Mouse (Mus musculus): ENCODE data around the gene Siva1. TPM values are rescaled to one million over a fixed set of nuclear protein-coding genes. Genes with fewer than 3 reads are reported as not detected.
A peak's percentile ranks its signal among the peaks of the same experiment; 100 is the strongest.

Siva1 gene
- polyA plus RNA-seq (2015; fragmentation: Nextera tagmentation; extraction: Ambion mirVana): 106 and 114 TPM in 2 replicates

GRCm38 (mm10) chr12:112644180-112644854, at the start of gene Siva1:
Siva1 (plus strand) TSS chr12:112644679.
- no peaks in the 10 kb centered on the region for H3K9me3 ChIP-seq (replicated peaks)
- peak within 1 kb of the TSS; percentile 97 for H3K4me2 ChIP-seq
- H3K36me3 ChIP-seq (replicated peaks): peaks cover 23% of the 10 kb centered on the region
- H3K9ac ChIP-seq: peak within 1 kb of the TSS; percentile 81
- H3K27ac ChIP-seq (replicated peaks): peak within 1 kb of the TSS; percentile 83
- WGBS (ENCODE audit: insufficient replicate concordance): under 1% methylated on average over 46 of the region's 46 CpGs
- H3K27me3 ChIP-seq: no peaks in the 10 kb centered on the region
- peak; percentile 95 for ATAC-seq (ENCODE audit: insufficient read depth)
- H3K4me3 ChIP-seq (replicated peaks): peak within 1 kb of the TSS; percentile 88
- H3K4me1 ChIP-seq (replicated peaks): peaks cover 46% of the 10 kb centered on the region

- Histone ChIP-seq H3K4me3 (replicated peaks) (no peak overlapping the region), H3K27ac (replicated peaks) (no peak overlapping the region), H3K9me3 (replicated peaks) (no peaks in the 10 kb centered on the region), H3K4me1 (replicated peaks) (peaks cover 75% of the 10 kb centered on the region), H3K27me3 (peaks cover 2% of the 10 kb centered on the region; the same call in 1 of the 2 replicates), H3K9ac (no peak overlapping the region), H3K36me3 (replicated peaks) (no peaks in the 10 kb centered on the region), H3K4me2 (no peak overlapping the region)
- 37% methylated on average over 4 of the region's 4 CpGs for WGBS (ENCODE audit: insufficient replicate concordance)
- ATAC-seq (ENCODE audit: insufficient read depth): no peak
These were observed 49.5 kb upstream of the Siva1 start for GRCm38 (mm10) chr12:112594989-112595388.

- Histone ChIP-seq H3K4me1 (replicated peaks) (peaks cover 74% of the 10 kb centered on the region), H3K4me2 (no peak overlapping the region), H3K9me3 (replicated peaks) (no peaks in the 10 kb centered on the region), H3K27me3 (no peaks in the 10 kb centered on the region), H3K27ac (replicated peaks) (no peak overlapping the region), H3K36me3 (replicated peaks) (no peaks in the 10 kb centered on the region), H3K4me3 (replicated peaks) (no peak overlapping the region), H3K9ac (no peak overlapping the region)
- ATAC-seq (ENCODE audit: insufficient read depth): no peak
- 67% methylated on average over 4 of the region's 4 CpGs for WGBS (ENCODE audit: insufficient replicate concordance)
These were observed 48.9 kb upstream of the Siva1 start for GRCm38 (mm10) chr12:112595626-112596025.

GRCm38 (mm10) chr12:112596454-112596853, 48.0 kb upstream of the Siva1 start:
- no peak overlapping the region for H3K27ac ChIP-seq (replicated peaks)
- peaks cover 70% of the 10 kb centered on the region for H3K4me1 ChIP-seq (replicated peaks)
- H3K36me3 ChIP-seq (replicated peaks): no peaks in the 10 kb centered on the region
- H3K4me3 ChIP-seq (replicated peaks): no peak overlapping the region
- no peaks in the 10 kb centered on the region for H3K27me3 ChIP-seq
- ATAC-seq (ENCODE audit: insufficient read depth): no peak
- H3K9me3 ChIP-seq (replicated peaks): no peaks in the 10 kb centered on the region
- H3K9ac ChIP-seq: no peak overlapping the region
- H3K4me2 ChIP-seq: no peak overlapping the region
- whole genome bisulfite sequencing (ENCODE audit: insufficient replicate concordance): 46% methylated on average over 9 of the region's 9 CpGs

- Histone ChIP-seq H3K27ac (replicated peaks) (no peak overlapping the region), H3K27me3 (no peaks in the 10 kb centered on the region), H3K4me1 (replicated peaks) (peaks cover 70% of the 10 kb centered on the region), H3K4me3 (replicated peaks) (no peak overlapping the region), H3K9ac (no peak overlapping the region), H3K4me2 (no peak overlapping the region), H3K9me3 (replicated peaks) (no peaks in the 10 kb centered on the region), H3K36me3 (replicated peaks) (no peaks in the 10 kb centered on the region)
- 63% methylated on average over 14 of the region's 14 CpGs for WGBS (ENCODE audit: insufficient replicate concordance)
- no peak for ATAC-seq (ENCODE audit: insufficient read depth)
These were observed 47.5 kb upstream of the Siva1 start for GRCm38 (mm10) chr12:112596891-112597500.

GRCm38 (mm10) chr12:112597618-112598017, 46.9 kb upstream of the Siva1 start:
- Histone ChIP-seq H3K4me2 (no peak overlapping the region), H3K9me3 (replicated peaks) (no peaks in the 10 kb centered on the region), H3K27ac (replicated peaks) (no peak overlapping the region), H3K4me3 (replicated peaks) (no peak overlapping the region), H3K36me3 (replicated peaks) (no peaks in the 10 kb centered on the region), H3K27me3 (no peaks in the 10 kb centered on the region), H3K4me1 (replicated peaks) (peaks cover 70% of the 10 kb centered on the region), H3K9ac (no peak overlapping the region)
- WGBS (ENCODE audit: insufficient replicate concordance): 75% methylated on average over 8 of the region's 8 CpGs
- ATAC-seq (ENCODE audit: insufficient read depth): no peak

- no peak overlapping the region for H3K4me2 ChIP-seq
- 6% methylated on average over 4 of the region's 4 CpGs for WGBS (ENCODE audit: insufficient replicate concordance)
- H3K4me3 ChIP-seq (replicated peaks): no peak overlapping the region
- ATAC-seq (ENCODE audit: insufficient read depth): peak; percentile 35
- no peaks in the 10 kb centered on the region for H3K27me3 ChIP-seq
- no peaks in the 10 kb centered on the region for H3K9me3 ChIP-seq (replicated peaks)
- H3K4me1 ChIP-seq (replicated peaks): peaks cover 55% of the 10 kb centered on the region
- no peak overlapping the region for H3K27ac ChIP-seq (replicated peaks)
- H3K9ac ChIP-seq: no peak overlapping the region
- 0 out of 2 replicates have a peak, but pooled peaks cover 11% of the 10 kb centered on the region for H3K36me3 ChIP-seq (replicated peaks)
These were observed 45.3 kb upstream of the Siva1 start for GRCm38 (mm10) chr12:112599198-112599597.

- 62% methylated on average over 30 of the region's 30 CpGs for WGBS (ENCODE audit: insufficient replicate concordance)
- no peak overlapping the region for H3K27ac ChIP-seq (replicated peaks)
- H3K36me3 ChIP-seq (replicated peaks): 0 out of 2 replicates have a peak, but pooled peaks cover 11% of the 10 kb centered on the region
- peaks cover 47% of the 10 kb centered on the region for H3K4me1 ChIP-seq (replicated peaks)
- no peaks in the 10 kb centered on the region for H3K9me3 ChIP-seq (replicated peaks)
- ATAC-seq (ENCODE audit: insufficient read depth): no peak
- H3K4me3 ChIP-seq (replicated peaks): no peak overlapping the region
- H3K9ac ChIP-seq: no peak overlapping the region
- no peaks in the 10 kb centered on the region for H3K27me3 ChIP-seq
- no peak overlapping the region for H3K4me2 ChIP-seq
These were observed 44.4 kb upstream of the Siva1 start for GRCm38 (mm10) chr12:112599942-112600611.

- no peak overlapping the region for H3K4me2 ChIP-seq
- 71% methylated on average over 5 of the region's 5 CpGs for WGBS (ENCODE audit: insufficient replicate concordance)
- H3K27me3 ChIP-seq: no peaks in the 10 kb centered on the region
- H3K9me3 ChIP-seq (replicated peaks): no peaks in the 10 kb centered on the region
- peaks cover 18% of the 10 kb centered on the region for H3K4me1 ChIP-seq (replicated peaks)
- H3K9ac ChIP-seq: no peak overlapping the region
- no peak overlapping the region for H3K4me3 ChIP-seq (replicated peaks)
- H3K27ac ChIP-seq (replicated peaks): no peak overlapping the region
- ATAC-seq (ENCODE audit: insufficient read depth): no peak
- 0 out of 2 replicates have a peak, but pooled peaks cover 11% of the 10 kb centered on the region for H3K36me3 ChIP-seq (replicated peaks)
These were observed 40.5 kb upstream of the Siva1 start for GRCm38 (mm10) chr12:112604022-112604421.

GRCm38 (mm10) chr12:112604709-112605649, 39.5 kb upstream of the Siva1 start:
- H3K9me3 ChIP-seq (replicated peaks): no peaks in the 10 kb centered on the region
- H3K27me3 ChIP-seq: no peaks in the 10 kb centered on the region
- no peak overlapping the region for H3K9ac ChIP-seq
- no peak overlapping the region for H3K27ac ChIP-seq (replicated peaks)
- WGBS (ENCODE audit: insufficient replicate concordance): 57% methylated on average over 20 of the region's 20 CpGs
- no peak overlapping the region for H3K4me3 ChIP-seq (replicated peaks)
- peak; percentile 35; the same call in 1 of the 2 replicates for ATAC-seq (ENCODE audit: insufficient read depth)
- H3K36me3 ChIP-seq (replicated peaks): 0 out of 2 replicates have a peak, but pooled peaks cover 11% of the 10 kb centered on the region
- H3K4me1 ChIP-seq (replicated peaks): peaks cover 9% of the 10 kb centered on the region; the same call in 1 of the 2 replicates
- H3K4me2 ChIP-seq: no peak overlapping the region
